Mouse (Mus musculus): Measurements from ENCODE around the gene Gm28230. TPM values are rescaled to one million over a fixed set of nuclear protein-coding genes. Genes with fewer than 3 reads are reported as not detected.

Gene Gm28230
- polyA plus RNA-seq, 1 experiment from 2014 or later, result 0.10 TPM

GRCm38 (mm10) chr2:74733317-74733661 lies 6.8 kb downstream of the Gm28230 start:
- no peak overlapping the region for H3K27ac ChIP-seq (ENCODE audit: low read length)
- WGBS, result under 1% methylated on average over 16 of the region's 16 CpGs
- H3K36me3 ChIP-seq (ENCODE audit: control insufficient read depth, insufficient read depth, low read length), result no peaks in the 10 kb centered on the region
- ATAC-seq (ENCODE audit: insufficient number of reproducible peaks, insufficient read depth, low FRiP score, low read depth), result no peak
- H3K4me1 ChIP-seq (ENCODE audit: control insufficient read depth, insufficient read depth, low read length), result no peaks in the 10 kb centered on the region
- H3K27me3 ChIP-seq (ENCODE audit: control insufficient read depth, insufficient read depth, low read length), result peaks cover 55% of the 10 kb centered on the region
- no peaks in the 10 kb centered on the region for H3K9me3 ChIP-seq (ENCODE audit: control insufficient read depth, low read depth, low read length)
- H3K4me3 ChIP-seq (ENCODE audit: low read depth, low read length), result no peak overlapping the region
- peak overlapping the region; percentile 27; the same call in 1 of the 2 replicates for H3K4me2 ChIP-seq (replicated peaks; ENCODE audit: low read depth, low read length)
- H3K9ac ChIP-seq (replicated peaks; ENCODE audit: low read depth, low read length), result no peak overlapping the region

DNA sequence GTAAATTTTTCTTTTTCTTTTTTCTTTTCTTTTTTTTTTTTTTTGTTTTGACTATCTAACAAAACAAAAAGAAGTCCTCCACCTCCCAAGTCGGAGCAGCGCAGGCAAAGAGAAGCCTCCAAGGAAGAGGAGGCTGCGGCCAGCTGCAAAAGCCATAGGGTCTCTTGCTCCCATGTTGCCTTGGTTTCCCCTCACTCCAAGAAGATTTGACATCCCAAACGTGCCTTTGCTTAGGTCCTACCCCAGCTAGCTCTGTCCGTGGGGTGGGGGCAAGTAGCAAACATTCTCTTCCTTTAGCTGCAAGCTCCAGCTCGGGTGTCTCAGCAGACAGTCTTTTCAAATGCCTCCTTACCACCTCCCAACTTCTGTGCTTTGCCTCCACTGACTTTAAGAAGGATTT lies 7.2 kb downstream of the Gm28230 start:
- H3K4me2 ChIP-seq (replicated peaks; ENCODE audit: low read depth, low read length), result no peak overlapping the region
- no peak for ATAC-seq (ENCODE audit: insufficient number of reproducible peaks, insufficient read depth, low FRiP score, low read depth)

DNA sequence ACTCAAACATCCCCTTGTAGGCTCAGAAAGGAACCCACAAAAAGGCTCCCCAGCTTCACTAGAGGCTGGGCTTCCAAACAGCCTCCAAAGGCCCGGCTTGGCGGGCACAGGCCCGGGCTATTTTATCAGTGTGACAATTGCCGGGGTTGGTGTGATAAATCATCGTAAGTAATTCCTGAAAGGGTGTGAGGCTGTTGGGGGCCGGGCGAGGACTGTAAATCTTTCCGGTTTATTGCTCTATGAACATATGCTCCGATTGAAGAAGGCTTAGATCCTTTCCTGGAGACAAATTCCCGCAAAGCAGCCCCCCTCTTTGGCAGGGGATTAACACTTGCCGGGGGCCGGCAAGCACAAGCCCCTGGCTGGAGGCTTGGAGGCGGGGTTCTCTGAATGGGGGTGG lies 7.9 kb downstream of the Gm28230 start:
- Histone ChIP-seq H3K36me3 (ENCODE audit: control insufficient read depth, insufficient read depth, low read length) (no peaks in the 10 kb centered on the region), H3K4me3 (ENCODE audit: low read depth, low read length) (peak overlapping the region; percentile 10; the same call in 1 of the 2 replicates), H3K27ac (ENCODE audit: low read length) (no peak overlapping the region), H3K4me1 (ENCODE audit: control insufficient read depth, insufficient read depth, low read length) (no peaks in the 10 kb centered on the region), H3K9me3 (ENCODE audit: control insufficient read depth, low read depth, low read length) (no peaks in the 10 kb centered on the region), H3K9ac (replicated peaks; ENCODE audit: low read depth, low read length) (no peak overlapping the region), H3K4me2 (replicated peaks; ENCODE audit: low read depth, low read length) (0 out of 2 replicates have a peak overlapping the region, but pooled peaks have one; percentile 15), H3K27me3 (ENCODE audit: control insufficient read depth, insufficient read depth, low read length) (peaks cover 57% of the 10 kb centered on the region)
- no peak for ATAC-seq (ENCODE audit: insufficient number of reproducible peaks, insufficient read depth, low FRiP score, low read depth)
- 4% methylated on average over 13 of the region's 13 CpGs for WGBS

More for the DNA sequence above, 7.2 kb downstream of the Gm28230 start:
- H3K4me3 ChIP-seq (ENCODE audit: low read depth, low read length), result no peak overlapping the region
- no peak overlapping the region for H3K9ac ChIP-seq (replicated peaks; ENCODE audit: low read depth, low read length)
- 8% methylated on average over 6 of the region's 6 CpGs for WGBS
- H3K4me1 ChIP-seq (ENCODE audit: control insufficient read depth, insufficient read depth, low read length), result no peaks in the 10 kb centered on the region
- peaks cover 55% of the 10 kb centered on the region for H3K27me3 ChIP-seq (ENCODE audit: control insufficient read depth, insufficient read depth, low read length)
- no peaks in the 10 kb centered on the region for H3K9me3 ChIP-seq (ENCODE audit: control insufficient read depth, low read depth, low read length)
- no peaks in the 10 kb centered on the region for H3K36me3 ChIP-seq (ENCODE audit: control insufficient read depth, insufficient read depth, low read length)
- H3K27ac ChIP-seq (ENCODE audit: low read length), result no peak overlapping the region

- Histone ChIP-seq H3K9ac (replicated peaks; ENCODE audit: low read depth, low read length) (no peak overlapping the region), H3K4me1 (ENCODE audit: control insufficient read depth, insufficient read depth, low read length) (no peaks in the 10 kb centered on the region), H3K9me3 (ENCODE audit: control insufficient read depth, low read depth, low read length) (no peaks in the 10 kb centered on the region), H3K27ac (ENCODE audit: low read length) (no peak overlapping the region), H3K36me3 (ENCODE audit: control insufficient read depth, insufficient read depth, low read length) (no peaks in the 10 kb centered on the region), H3K4me2 (replicated peaks; ENCODE audit: low read depth, low read length) (peak overlapping the region; percentile 15; the same call in 1 of the 2 replicates), H3K27me3 (ENCODE audit: control insufficient read depth, insufficient read depth, low read length) (peaks cover 61% of the 10 kb centered on the region), H3K4me3 (ENCODE audit: low read depth, low read length) (no peak overlapping the region; the same call in 1 of the 2 replicates)
- ATAC-seq (ENCODE audit: insufficient number of reproducible peaks, insufficient read depth, low FRiP score, low read depth), result no peak
- WGBS, result 8% methylated on average over 27 of the region's 27 CpGs
Measured at GRCm38 (mm10) chr2:74734996-74735811, 8.7 kb downstream of the Gm28230 start.

DNA sequence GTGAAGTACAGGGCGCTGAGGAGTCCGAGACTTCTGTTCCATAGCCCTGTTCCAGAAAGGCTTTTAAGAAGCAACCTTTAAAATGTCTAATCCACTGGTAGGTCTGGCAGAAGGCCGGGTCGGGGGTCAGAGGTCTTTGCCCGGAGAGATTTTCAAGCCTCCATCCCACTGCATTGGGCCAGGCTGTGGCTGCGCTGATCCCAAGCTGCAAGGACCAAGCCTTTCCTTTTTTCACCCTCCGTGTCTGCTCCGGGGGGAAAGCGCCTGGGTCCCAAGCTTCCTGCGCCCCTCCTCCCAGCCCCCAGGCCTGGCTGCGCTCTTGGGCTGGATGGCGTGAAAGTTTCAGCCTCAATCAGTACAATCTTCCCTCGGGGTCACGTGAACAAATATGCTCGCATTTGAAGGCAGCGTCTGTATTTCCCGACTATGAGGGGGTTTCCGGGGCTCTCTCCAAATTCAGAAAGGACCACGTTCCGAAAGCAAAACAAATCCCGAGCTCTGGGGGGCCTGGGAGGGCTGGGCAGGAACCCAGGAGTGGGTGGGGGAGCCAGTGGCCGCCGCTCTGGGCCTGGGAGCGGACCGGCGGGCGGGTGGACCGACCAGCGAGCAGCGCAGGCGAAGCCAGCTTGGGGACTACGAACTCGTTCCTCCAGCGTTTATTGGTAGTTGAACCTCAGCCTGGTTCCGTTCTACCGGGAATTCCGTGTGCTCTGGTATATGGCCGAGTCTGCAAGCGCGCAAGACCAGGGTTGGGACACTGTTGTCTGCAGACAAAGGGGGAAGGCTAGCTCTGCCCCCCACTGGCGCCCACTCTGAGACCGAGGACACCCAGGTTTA lies 9.5 kb downstream of the Gm28230 start:
- WGBS, result 2% methylated on average over 42 of the region's 42 CpGs
- Histone ChIP-seq H3K27me3 (ENCODE audit: control insufficient read depth, insufficient read depth, low read length) (peaks cover 59% of the 10 kb centered on the region), H3K4me2 (replicated peaks; ENCODE audit: low read depth, low read length) (peak overlapping the region; percentile 19), H3K9me3 (ENCODE audit: control insufficient read depth, low read depth, low read length) (no peaks in the 10 kb centered on the region), H3K27ac (ENCODE audit: low read length) (peak overlapping the region; percentile 4; the same call in 1 of the 2 replicates), H3K9ac (replicated peaks; ENCODE audit: low read depth, low read length) (no peak overlapping the region), H3K4me1 (ENCODE audit: control insufficient read depth, insufficient read depth, low read length) (no peaks in the 10 kb centered on the region), H3K4me3 (ENCODE audit: low read depth, low read length) (peak overlapping the region; percentile 8), H3K36me3 (ENCODE audit: control insufficient read depth, insufficient read depth, low read length) (no peaks in the 10 kb centered on the region)
- ATAC-seq (ENCODE audit: insufficient number of reproducible peaks, insufficient read depth, low FRiP score, low read depth), result no peak

DNA sequence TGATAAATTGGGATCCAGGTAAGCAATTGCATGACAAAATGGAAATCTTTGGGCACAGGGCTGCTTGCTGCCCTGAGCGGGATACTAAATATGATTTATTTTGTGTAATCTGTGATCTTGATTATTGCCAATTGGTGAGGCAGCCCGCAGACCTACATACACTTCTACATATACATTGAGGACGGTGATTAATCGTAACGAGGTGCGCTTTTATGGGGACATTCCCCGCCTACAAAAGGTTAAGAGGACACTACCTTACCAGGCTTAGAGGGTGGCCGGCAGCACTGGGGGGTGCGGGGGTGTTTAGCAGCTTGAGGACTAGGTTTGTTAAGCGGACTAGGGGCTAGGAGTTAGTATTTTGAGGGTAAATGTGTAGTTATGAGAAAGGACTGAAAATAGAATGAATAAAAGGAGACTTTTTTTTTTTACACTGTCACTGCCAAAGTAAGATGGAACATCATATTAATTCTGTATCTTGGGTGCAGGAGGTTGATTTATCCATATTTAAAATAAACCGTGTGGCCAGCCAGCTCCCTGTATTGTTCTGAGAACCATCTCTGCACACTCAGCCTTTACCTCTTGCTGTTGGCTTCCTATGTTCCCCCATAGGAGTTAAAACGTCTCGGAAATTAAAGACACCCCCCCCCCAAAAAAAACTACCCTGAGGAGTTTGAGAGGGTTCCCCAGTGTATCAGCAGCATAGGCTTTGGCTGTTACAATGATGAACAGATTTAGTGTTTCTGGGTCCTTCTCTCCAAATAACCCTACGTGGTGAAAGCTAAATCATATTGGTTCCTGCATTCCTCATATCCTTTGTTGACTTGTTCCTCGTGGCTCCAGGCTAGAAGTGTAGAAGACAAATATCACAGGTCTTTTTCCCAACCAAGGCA lies 10.4 kb downstream of the Gm28230 start:
- Histone ChIP-seq H3K4me2 (replicated peaks; ENCODE audit: low read depth, low read length) (0 out of 2 replicates have a peak overlapping the region, but pooled peaks have one; percentile 19), H3K27me3 (ENCODE audit: control insufficient read depth, insufficient read depth, low read length) (peaks cover 64% of the 10 kb centered on the region), H3K4me3 (ENCODE audit: low read depth, low read length) (peak overlapping the region; percentile 8; the same call in 1 of the 2 replicates)

DNA sequence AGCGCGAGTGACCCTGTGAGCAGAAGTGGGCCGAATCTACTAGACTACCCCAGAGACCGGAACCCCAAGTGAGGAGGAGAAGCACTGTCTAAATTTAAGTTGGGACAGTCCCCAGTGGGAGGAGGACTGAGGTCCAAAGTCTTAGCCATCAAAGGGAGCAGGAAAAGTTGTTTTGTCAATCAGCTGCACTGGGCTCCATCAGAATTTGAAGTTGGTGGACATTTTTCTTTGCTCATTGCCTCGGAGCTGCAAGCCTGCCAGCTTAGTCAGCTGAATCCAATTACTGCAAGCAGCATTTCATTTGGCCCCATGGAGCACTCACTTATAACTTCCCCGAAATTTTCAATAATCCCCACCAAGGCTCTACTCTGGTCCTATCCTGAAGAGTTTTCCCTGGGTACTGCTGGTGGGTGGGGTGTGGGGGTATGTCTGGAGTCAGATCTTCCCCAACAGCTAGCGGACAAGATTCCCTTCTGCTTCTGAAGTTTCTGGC lies 11.1 kb downstream of the Gm28230 start:
- Histone ChIP-seq H3K36me3 (ENCODE audit: control insufficient read depth, insufficient read depth, low read length) (no peaks in the 10 kb centered on the region), H3K27me3 (ENCODE audit: control insufficient read depth, insufficient read depth, low read length) (peaks cover 63% of the 10 kb centered on the region), H3K4me2 (replicated peaks; ENCODE audit: low read depth, low read length) (no peak overlapping the region), H3K4me3 (ENCODE audit: low read depth, low read length) (peak overlapping the region; percentile 3; the same call in 1 of the 2 replicates), H3K27ac (ENCODE audit: low read length) (peak overlapping the region; percentile 16; the same call in 1 of the 2 replicates), H3K9ac (replicated peaks; ENCODE audit: low read depth, low read length) (no peak overlapping the region), H3K4me1 (ENCODE audit: control insufficient read depth, insufficient read depth, low read length) (no peaks in the 10 kb centered on the region), H3K9me3 (ENCODE audit: control insufficient read depth, low read depth, low read length) (no peaks in the 10 kb centered on the region)
- no peak for ATAC-seq (ENCODE audit: insufficient number of reproducible peaks, insufficient read depth, low FRiP score, low read depth)
- 12% methylated on average over 7 of the region's 7 CpGs for WGBS

More for the DNA sequence above, 10.4 kb downstream of the Gm28230 start:
- Histone ChIP-seq H3K9me3 (ENCODE audit: control insufficient read depth, low read depth, low read length) (no peaks in the 10 kb centered on the region), H3K27ac (ENCODE audit: low read length) (peak overlapping the region; percentile 16; the same call in 1 of the 2 replicates), H3K36me3 (ENCODE audit: control insufficient read depth, insufficient read depth, low read length) (no peaks in the 10 kb centered on the region), H3K4me1 (ENCODE audit: control insufficient read depth, insufficient read depth, low read length) (no peaks in the 10 kb centered on the region), H3K9ac (replicated peaks; ENCODE audit: low read depth, low read length) (no peak overlapping the region)
- ATAC-seq (ENCODE audit: insufficient number of reproducible peaks, insufficient read depth, low FRiP score, low read depth), result no peak
- WGBS, result 2% methylated on average over 15 of the region's 15 CpGs
